Mouse (Mus musculus) midbrain, embryonic 14.5 days (tissue): Measurements from ENCODE around the gene Podxl2. TPM values are rescaled to one million over a fixed set of nuclear protein-coding genes. Genes with fewer than 3 reads are reported as not detected.
A peak's percentile ranks its signal among the peaks of the same experiment; 100 is the strongest.

Source experiments
- ATAC-seq: fragments of 200-750 bp; cut with Nextera tagmentation; 2 replicates; pipeline ENCODE4 v1.8.0; 2017; ENCODE audit warnings: moderate number of reproducible peaks, moderate library complexity; ENCODE audit not compliant: low FRiP score, low TSS enrichment
- DNase-seq: peaks from one replicate; pipeline ENCODE4 v3.0.0-alpha.2; 2015
- H3K27ac ChIP-seq: fragments of 300-500 bp; sonication (generic); replicated peaks from 2 replicates; pipeline ENCODE4 v1.5.1; 2014; ENCODE audit warnings: mild to moderate bottlenecking, low read depth, low read length, moderate library complexity
- H3K27me3 ChIP-seq: fragments of 300-500 bp; sonication (generic); 2 replicates; pipeline ENCODE4 v1.6.1; 2014; ENCODE audit warnings: low read length, control low read depth, mixed read lengths; ENCODE audit not compliant: control insufficient read depth, insufficient read depth
- H3K36me3 ChIP-seq: fragments of 300-500 bp; sonication (generic); 2 replicates; pipeline ENCODE4 v1.6.1; 2014; ENCODE audit warnings: low read length, control low read depth; ENCODE audit not compliant: control insufficient read depth, insufficient read depth
- H3K4me1 ChIP-seq: fragments of 300-500 bp; sonication (generic); 2 replicates; pipeline ENCODE4 v1.6.1; 2014; ENCODE audit warnings: mild to moderate bottlenecking, antibody characterized with exemption, low read length, control low read depth; ENCODE audit not compliant: control insufficient read depth, insufficient read depth
- H3K4me2 ChIP-seq: fragments of 300-500 bp; sonication (generic); 2 replicates; pipeline ENCODE4 v1.6.1; 2014; ENCODE audit warnings: mild to moderate bottlenecking, low read length, moderate library complexity
- H3K4me3 ChIP-seq: fragments of 300-500 bp; sonication (generic); replicated peaks from 2 replicates; pipeline ENCODE4 v1.5.1; 2014; ENCODE audit warnings: low read depth, low read length
- H3K9ac ChIP-seq: fragments of 300-500 bp; sonication (generic); replicated peaks from 2 replicates; pipeline ENCODE4 v1.6.1; 2014; ENCODE audit warnings: mild to moderate bottlenecking, low read length, moderate library complexity
- H3K9me3 ChIP-seq: fragments of 300-500 bp; sonication (generic); 2 replicates; pipeline ENCODE4 v1.6.1; 2016; ENCODE audit warnings: low read length, control low read depth, mixed read lengths; ENCODE audit not compliant: control insufficient read depth
- WGBS: fragments of 180-500 bp; shearing (Covaris S2); extraction: QIAGEN DNeasy Blood & Tissue Kit; methylation state at CpG from one replicate; pipeline ENCODE4 v1.1.7; 2014; 5-methylcytosine and 5-hydroxymethylcytosine counted together
- polyA plus RNA-seq: library from polyadenylated mRNA; unstranded; fragments of >200 nt; fragmentation: Nextera tagmentation; extraction: Ambion mirVana; gene quantifications from 2 replicates; pipeline ENCODE4 v1.2.1, GENCODE M21; 2014

Gene Podxl2
- polyA plus RNA-seq, 1 experiment from 2014 or later: 525 TPM

DNA sequence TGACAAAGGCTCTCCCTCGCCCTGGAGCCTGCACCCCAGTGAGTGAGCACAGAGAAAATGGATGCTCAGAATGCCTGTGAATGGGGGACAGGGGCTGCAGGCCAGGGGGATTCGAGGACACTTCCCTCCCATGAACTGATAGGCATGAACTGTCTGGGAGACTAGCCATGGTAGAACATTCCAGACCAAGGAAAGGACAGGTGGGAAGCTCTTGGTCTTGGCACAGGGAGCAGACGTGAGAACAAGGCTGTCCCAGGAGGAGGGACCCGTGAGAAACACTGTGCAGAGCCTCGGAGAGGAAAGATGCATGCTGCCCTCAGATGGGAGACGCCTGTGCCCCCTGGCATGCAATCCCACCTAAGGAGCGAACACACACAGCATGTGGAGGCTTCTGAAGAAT lies 50.7 kb downstream of the Podxl2 start:
- ATAC-seq (no peak), DNase-seq (no peak)
- WGBS: 64% methylated on average over 7 of the region's 7 CpGs
- Histone ChIP-seq H3K27me3 (no peaks in the 10 kb centered on the region), H3K4me2 (no peak overlapping the region), H3K9ac (no peak overlapping the region), H3K27ac (no peak overlapping the region), H3K9me3 (no peaks in the 10 kb centered on the region), H3K4me1 (no peaks in the 10 kb centered on the region), H3K36me3 (no peaks in the 10 kb centered on the region), H3K4me3 (no peak overlapping the region)

DNA sequence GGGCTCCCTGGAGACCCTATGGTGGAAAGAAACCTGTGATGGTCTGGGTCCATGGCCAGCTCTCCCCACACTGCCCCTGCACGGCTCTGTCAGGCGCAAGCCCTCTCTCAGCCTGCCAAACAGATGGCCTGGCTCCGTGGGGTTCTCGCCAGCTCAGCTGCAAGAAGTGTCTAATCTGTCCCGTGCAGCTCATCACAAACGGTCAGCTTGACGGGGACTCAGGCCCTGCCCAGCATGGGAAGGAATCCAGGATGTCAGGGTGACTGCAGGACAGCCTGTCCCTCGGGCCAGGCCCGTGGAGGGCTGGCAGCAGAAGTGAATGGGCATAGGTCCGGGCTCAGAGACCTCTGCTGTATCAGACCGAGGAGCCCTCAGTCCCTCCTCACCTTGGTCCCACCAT lies 52.9 kb downstream of the Podxl2 start:
- ATAC-seq: no peak
- Histone ChIP-seq H3K4me3 (no peak overlapping the region), H3K9me3 (no peaks in the 10 kb centered on the region), H3K36me3 (no peaks in the 10 kb centered on the region), H3K4me2 (no peak overlapping the region), H3K27ac (no peak overlapping the region), H3K4me1 (no peaks in the 10 kb centered on the region), H3K9ac (no peak overlapping the region), H3K27me3 (no peaks in the 10 kb centered on the region)
- WGBS: 77% methylated on average over 11 of the region's 11 CpGs
- DNase-seq: no peak

DNA sequence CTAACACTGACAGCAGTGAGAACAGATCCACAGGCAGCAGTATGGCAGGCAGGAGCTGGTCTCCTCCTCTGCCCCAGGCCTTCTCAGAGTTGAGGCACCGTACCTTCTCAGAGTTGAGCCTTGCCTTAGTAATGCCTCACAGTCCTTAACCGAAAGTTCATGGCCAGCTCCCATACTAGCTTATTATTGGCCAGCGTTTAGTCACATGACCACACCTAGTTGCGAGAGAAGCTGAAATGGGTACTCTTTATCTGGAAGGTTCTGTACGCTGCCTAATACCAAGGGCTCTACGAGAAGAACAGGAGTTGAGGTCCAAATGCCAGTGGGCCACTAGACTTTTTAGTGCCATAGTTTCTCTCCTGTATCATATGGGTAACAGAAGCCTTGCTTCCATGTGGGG lies 53.5 kb downstream of the Podxl2 start:
- Histone ChIP-seq H3K4me1 (no peaks in the 10 kb centered on the region), H3K4me3 (no peak overlapping the region), H3K9me3 (no peaks in the 10 kb centered on the region), H3K36me3 (no peaks in the 10 kb centered on the region), H3K27ac (no peak overlapping the region), H3K4me2 (no peak overlapping the region), H3K27me3 (no peaks in the 10 kb centered on the region), H3K9ac (no peak overlapping the region)
- 92% methylated on average over 6 of the region's 6 CpGs for WGBS
- ATAC-seq (no peak), DNase-seq (no peak)

DNA sequence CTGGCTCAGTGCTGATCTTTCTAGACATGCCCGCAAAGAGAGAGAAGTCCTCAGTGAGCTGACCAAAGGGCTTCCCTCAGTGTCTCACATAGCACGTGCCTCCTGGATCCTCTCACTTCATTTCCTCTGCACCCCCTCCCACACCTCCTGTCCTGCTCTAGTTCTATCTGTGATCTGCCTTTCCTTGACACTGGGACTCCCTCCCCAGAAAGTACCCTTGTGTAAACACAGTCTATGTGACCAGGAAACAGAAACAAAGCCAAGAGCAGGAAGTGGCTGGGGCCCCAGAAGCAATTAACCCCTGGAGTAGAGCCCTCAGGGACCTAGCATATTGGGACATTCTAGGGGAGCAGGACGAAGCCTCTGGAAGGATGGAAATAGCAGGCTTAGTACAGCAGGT lies 54.0 kb downstream of the Podxl2 start:
- 76% methylated on average over 3 of the region's 3 CpGs for WGBS
- Histone ChIP-seq H3K9me3 (no peaks in the 10 kb centered on the region), H3K36me3 (no peaks in the 10 kb centered on the region), H3K27ac (no peak overlapping the region), H3K9ac (no peak overlapping the region), H3K4me1 (no peaks in the 10 kb centered on the region), H3K27me3 (no peaks in the 10 kb centered on the region), H3K4me3 (no peak overlapping the region), H3K4me2 (no peak overlapping the region)
- DNase-seq (no peak), ATAC-seq (no peak)

DNA sequence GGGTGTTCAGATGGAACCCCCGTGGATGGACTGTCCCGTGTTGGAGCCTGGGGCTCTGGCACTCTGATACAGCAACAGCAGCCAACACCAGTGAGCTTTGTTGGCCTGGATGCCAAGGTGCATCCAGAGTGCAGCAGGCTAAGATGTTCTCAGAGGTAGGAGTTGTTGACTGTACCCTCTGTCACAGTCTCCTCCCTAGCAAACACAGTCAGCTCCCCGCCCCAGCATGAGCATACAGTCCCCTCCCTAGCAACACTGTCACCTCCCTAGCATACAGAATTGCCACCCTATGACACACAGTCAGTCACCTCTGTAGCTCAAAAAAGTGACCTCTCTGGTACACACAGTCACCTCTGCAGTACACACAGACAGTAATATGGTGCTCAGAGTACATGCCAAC lies 57.9 kb downstream of the Podxl2 start:
- H3K36me3 ChIP-seq: no peaks in the 10 kb centered on the region
- no peak overlapping the region for H3K4me3 ChIP-seq
- no peak overlapping the region for H3K4me2 ChIP-seq
- H3K27ac ChIP-seq: no peak overlapping the region
- 87% methylated on average over 3 of the region's 3 CpGs for WGBS
- DNase-seq (no peak), ATAC-seq (no peak)
- H3K4me1 ChIP-seq: no peaks in the 10 kb centered on the region
- H3K9me3 ChIP-seq: no peaks in the 10 kb centered on the region
- H3K9ac ChIP-seq: no peak overlapping the region
- no peaks in the 10 kb centered on the region for H3K27me3 ChIP-seq

DNA sequence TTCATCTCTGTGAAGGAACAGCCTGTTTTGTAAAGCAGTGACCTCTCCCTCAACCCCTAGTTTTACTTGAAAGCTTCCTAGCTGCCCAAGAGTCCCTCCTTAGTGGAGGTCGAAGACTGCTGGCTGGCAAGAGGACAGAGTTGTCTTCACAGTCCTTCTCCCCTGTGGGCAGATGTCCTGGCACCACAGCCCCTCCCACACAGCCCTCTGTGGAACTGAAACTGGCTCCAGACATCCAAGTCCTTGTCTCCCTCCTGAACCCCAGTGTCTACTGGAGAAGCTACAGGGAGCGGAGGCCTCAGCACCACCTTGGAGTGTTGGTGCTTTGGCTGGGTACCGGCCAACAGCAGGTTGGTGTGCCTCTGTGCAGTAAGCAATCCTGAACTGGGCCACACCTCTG lies 59.4 kb downstream of the Podxl2 start:
- Histone ChIP-seq H3K4me1 (no peaks in the 10 kb centered on the region), H3K9me3 (no peaks in the 10 kb centered on the region), H3K27ac (no peak overlapping the region), H3K27me3 (no peaks in the 10 kb centered on the region), H3K36me3 (no peaks in the 10 kb centered on the region), H3K9ac (no peak overlapping the region), H3K4me3 (no peak overlapping the region), H3K4me2 (no peak overlapping the region)
- ATAC-seq (no peak), DNase-seq (no peak)
- 76% methylated on average over 3 of the region's 3 CpGs for WGBS

DNA sequence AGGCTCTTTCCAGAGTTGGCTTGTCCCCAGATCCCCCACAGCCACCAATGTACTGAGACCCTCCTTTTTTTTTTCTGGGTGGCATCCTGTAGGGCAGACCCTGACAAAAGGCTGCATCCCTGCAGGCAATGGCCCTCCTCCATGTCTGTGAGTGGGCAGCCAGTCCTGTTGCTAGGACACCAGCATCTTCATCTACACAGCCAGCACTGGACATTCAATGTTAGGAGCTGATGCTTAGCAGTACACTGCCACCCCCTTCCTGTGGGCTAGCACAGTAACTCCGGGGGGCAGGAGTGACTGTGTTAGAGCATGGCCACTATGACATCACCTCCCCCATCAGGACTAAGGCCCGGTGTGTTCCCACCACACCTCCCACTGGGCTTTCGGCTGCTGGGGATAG lies 59.8 kb downstream of the Podxl2 start:
- Histone ChIP-seq H3K9ac (no peak overlapping the region), H3K9me3 (no peaks in the 10 kb centered on the region), H3K4me2 (no peak overlapping the region), H3K4me1 (no peaks in the 10 kb centered on the region), H3K36me3 (no peaks in the 10 kb centered on the region), H3K27ac (no peak overlapping the region), H3K27me3 (no peaks in the 10 kb centered on the region), H3K4me3 (no peak overlapping the region)
- WGBS: 55% methylated on average over 3 of the region's 3 CpGs
- ATAC-seq (no peak), DNase-seq (no peak)

DNA sequence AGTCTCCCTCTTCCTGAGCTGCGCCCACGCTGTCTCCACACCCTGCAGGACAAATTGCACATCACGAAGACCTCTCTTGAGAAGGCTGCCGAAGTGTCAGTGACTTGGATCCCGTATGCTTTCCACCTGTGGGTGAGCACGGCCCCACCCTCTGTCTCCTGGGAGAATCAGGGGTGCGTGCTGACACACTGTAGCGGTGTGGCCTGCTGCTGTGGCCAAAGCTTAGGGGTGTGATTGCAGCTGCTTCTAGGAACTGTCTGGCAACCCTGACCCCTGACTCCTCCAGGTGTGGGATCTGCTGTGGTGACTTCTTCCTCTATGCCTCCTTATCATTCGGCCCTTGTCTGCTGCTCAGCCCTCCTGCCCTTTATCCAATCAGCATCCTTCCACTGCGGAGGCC lies 61.0 kb downstream of the Podxl2 start:
- DNase-seq: no peak
- WGBS: 86% methylated on average over 10 of the region's 10 CpGs

DNA sequence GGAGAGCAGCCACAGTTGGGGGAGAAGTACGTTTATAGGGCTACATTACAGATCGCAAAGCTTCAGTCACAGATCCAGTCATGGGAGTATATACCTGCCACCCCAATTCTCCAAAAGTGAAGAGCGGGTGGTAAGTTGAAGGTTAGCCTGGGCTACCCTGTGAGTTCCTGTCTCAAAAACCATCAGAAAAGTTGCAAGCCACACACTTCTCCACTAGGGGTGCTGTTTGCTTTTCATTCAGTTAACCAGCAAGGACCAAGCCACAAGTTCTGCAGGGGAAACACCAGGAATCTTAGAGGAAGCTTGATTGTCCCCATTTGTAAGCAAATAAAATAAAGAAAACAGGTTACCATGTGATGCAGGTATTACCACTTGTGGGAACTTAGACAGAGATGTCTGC lies 62.0 kb downstream of the Podxl2 start:
- DNase-seq: peak; percentile 78

More for the DNA sequence above, 61.0 kb downstream of the Podxl2 start:
- Histone ChIP-seq H3K4me2 (no peak overlapping the region), H3K9ac (no peak overlapping the region), H3K36me3 (no peaks in the 10 kb centered on the region), H3K4me3 (no peak overlapping the region), H3K9me3 (no peaks in the 10 kb centered on the region), H3K27me3 (no peaks in the 10 kb centered on the region), H3K27ac (no peak overlapping the region), H3K4me1 (no peaks in the 10 kb centered on the region)
- ATAC-seq: no peak

More for the DNA sequence above, 62.0 kb downstream of the Podxl2 start:
- no peaks in the 10 kb centered on the region for H3K9me3 ChIP-seq
- H3K4me2 ChIP-seq: no peak overlapping the region
- WGBS: 64% methylated on average over 3 of the region's 3 CpGs
- no peak overlapping the region for H3K27ac ChIP-seq
- H3K36me3 ChIP-seq: no peaks in the 10 kb centered on the region
- H3K27me3 ChIP-seq: no peaks in the 10 kb centered on the region
- ATAC-seq: no peak
- H3K4me3 ChIP-seq: no peak overlapping the region
- no peak overlapping the region for H3K9ac ChIP-seq
- no peaks in the 10 kb centered on the region for H3K4me1 ChIP-seq
